Mouse (Mus musculus) liver, embryonic 14.5 days (tissue): ENCODE measurements around the gene Pigk. TPM values are rescaled to one million over a fixed set of nuclear protein-coding genes. Genes with fewer than 3 reads are reported as not detected.

Experiments
- ATAC-seq: fragments of 200-750 bp; cut with Nextera tagmentation; 2 replicates; pipeline ENCODE4 v1.8.0; 2017; ENCODE audit warnings: moderate number of reproducible peaks, mild to moderate bottlenecking, moderate library complexity; ENCODE audit not compliant: insufficient read depth
- DNase-seq, 3 experiments: peaks; one replicate each; pipeline ENCODE4 v3.0.0-alpha.2; 2012 to 2013; ENCODE audit warnings: low read depth in 3 of 3, low spot score in 3 of 3
- H3K27ac ChIP-seq: fragments of 300-500 bp; sonication (generic); 2 replicates; pipeline ENCODE4 v1.5.1; 2014; ENCODE audit warnings: moderate library complexity, mild to moderate bottlenecking, control low read depth, inconsistent platforms
- H3K27me3 ChIP-seq: fragments of 300-500 bp; sonication (generic); 2 replicates; pipeline ENCODE4 v1.6.1; 2014; ENCODE audit warnings: mild to moderate bottlenecking, low read length, moderate library complexity; ENCODE audit not compliant: control insufficient read depth, insufficient read depth
- H3K36me3 ChIP-seq: fragments of 300-500 bp; sonication (generic); replicated peaks from 2 replicates; pipeline ENCODE4 v1.6.1; 2014; ENCODE audit warnings: low read depth; ENCODE audit not compliant: control insufficient read depth, insufficient read depth
- H3K4me1 ChIP-seq, 2 experiments: fragments of 200-500 bp in 1 of 2; fragments of 300-500 bp in 1 of 2; sonication (generic) in 1 of 2; replicated peaks; 2 replicates each; pipeline ENCODE4 v1.6.1; 2012 to 2014; ENCODE audit warnings: antibody characterized with exemption in 1 of 2, inconsistent platforms in 1 of 2, low read length in 1 of 2; ENCODE audit not compliant: control insufficient read depth in 2 of 2, insufficient read depth in 2 of 2
- H3K4me2 ChIP-seq: fragments of 300-500 bp; sonication (generic); 2 replicates; pipeline ENCODE4 v1.6.1; 2014; ENCODE audit warnings: low read depth, mild to moderate bottlenecking, control low read depth, moderate library complexity
- H3K4me3 ChIP-seq, 2 experiments: fragments of 200-500 bp in 1 of 2; fragments of 300-500 bp in 1 of 2; sonication (generic) in 1 of 2; 2 replicates each; pipeline ENCODE4 v1.5.1; 2012 to 2014; ENCODE audit warnings: low read depth in 2 of 2, low read length in 2 of 2, mild to moderate bottlenecking in 2 of 2, control low read depth in 1 of 2, inconsistent platforms in 1 of 2, moderate library complexity in 1 of 2; ENCODE audit not compliant: insufficient read depth in 1 of 2
- H3K9ac ChIP-seq: fragments of 300-500 bp; sonication (generic); replicated peaks from 2 replicates; pipeline ENCODE4 v1.6.1; 2014; ENCODE audit warnings: mild to moderate bottlenecking, control low read depth, moderate library complexity
- H3K9me3 ChIP-seq: fragments of 300-500 bp; sonication (generic); 2 replicates; pipeline ENCODE4 v1.6.1; 2016; ENCODE audit warnings: low read length, mixed read lengths; ENCODE audit not compliant: control insufficient read depth
- CTCF ChIP-seq: IDR thresholded peaks from 2 replicates; pipeline ENCODE4 v1.5.1; 2016; ENCODE audit warnings: antibody characterized with exemption, low read depth, control low read depth
- EP300 ChIP-seq: IDR thresholded peaks from 2 replicates; pipeline ENCODE4 v1.6.1; 2016; ENCODE audit warnings: antibody characterized with exemption, low read depth
- WGBS: fragments of 180-500 bp; shearing (Covaris S2); extraction: QIAGEN DNeasy Blood & Tissue Kit; methylation state at CpG from one replicate; pipeline ENCODE4 v1.1.7; 2014; ENCODE audit not compliant: insufficient replicate concordance; 5-methylcytosine and 5-hydroxymethylcytosine counted together
- polyA plus RNA-seq, 2 experiments: library from polyadenylated mRNA; depleted of rRNA in 1 of 2; stranded (reverse) in 1 of 2; unstranded in 1 of 2; fragments of >200 nt; fragmentation: Nextera tagmentation in 1 of 2; extraction: Ambion mirVana in 1 of 2; gene quantifications; 2 replicates each; pipeline versions ENCODE4 v1.2.1 to v1.2.3; 2012 to 2014

Gene Pigk
- polyA plus RNA-seq, 2 experiments: 7.9 to 23.3 TPM

DNA sequence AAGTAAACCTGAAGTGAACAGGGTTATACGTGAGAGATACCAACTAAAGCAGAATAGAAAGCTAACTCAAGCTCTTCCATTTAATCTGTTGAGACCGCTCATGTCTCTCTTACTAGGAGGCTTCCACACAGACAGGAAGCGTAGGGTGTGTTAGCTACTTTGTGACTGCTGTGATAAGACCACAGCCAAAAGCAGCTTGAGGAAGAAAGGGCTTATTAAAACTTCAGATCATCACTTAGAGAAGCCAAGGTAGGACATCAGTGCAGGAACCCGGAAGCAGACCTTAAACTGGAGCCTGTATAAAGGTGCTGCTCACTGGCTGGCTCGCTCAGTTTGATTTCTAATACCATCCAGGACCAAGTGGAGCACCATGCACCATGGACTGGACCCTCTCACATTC is 236.4 kb downstream of the Pigk start:
- 22% methylated on average over 5 of the region's 5 CpGs for WGBS

DNA sequence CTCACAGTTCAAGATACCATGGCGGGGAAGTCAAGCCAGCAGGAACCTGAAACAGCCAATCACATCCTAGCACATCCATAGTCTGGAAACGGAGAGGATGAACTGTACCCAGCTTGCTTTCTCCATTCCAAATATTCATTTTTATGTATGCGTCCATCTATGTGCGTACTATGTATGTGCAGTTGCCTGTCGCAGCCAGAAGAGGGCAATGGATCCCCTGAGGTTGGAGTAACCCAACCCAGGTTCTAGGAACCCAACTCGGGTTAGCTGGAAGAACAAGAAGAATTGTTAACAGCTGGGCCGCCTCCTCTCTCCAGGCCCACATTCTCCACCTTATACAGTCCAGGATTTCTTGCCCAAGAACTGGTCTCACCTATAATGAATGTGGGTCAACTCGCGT is 237.0 kb downstream of the Pigk start:
- H3K4me2 ChIP-seq: no peak overlapping the region
- no peak overlapping the region for H3K4me3 ChIP-seq
- no peak overlapping the region for H3K9ac ChIP-seq
- 69% methylated on average over 9 of the region's 9 CpGs for WGBS
- no peaks in the 10 kb centered on the region for H3K27me3 ChIP-seq
- H3K9me3 ChIP-seq: no peaks in the 10 kb centered on the region
- DNase-seq (no peak), ATAC-seq (no peak)
- no peak overlapping the region for H3K27ac ChIP-seq
- peaks cover 6 to 33% of the 10 kb centered on the region in 2 experiments for H3K4me1 ChIP-seq
- no peak for TF ChIP-seq EP300
- TF ChIP-seq CTCF: peak; percentile 18; the same call in 1 of the 2 replicates
- no peaks in the 10 kb centered on the region for H3K36me3 ChIP-seq

More for the DNA sequence above, 236.4 kb downstream of the Pigk start:
- no peaks in the 10 kb centered on the region for H3K9me3 ChIP-seq
- H3K4me1 ChIP-seq: peaks cover 6 to 30% of the 10 kb centered on the region in 2 experiments
- no peaks in the 10 kb centered on the region for H3K36me3 ChIP-seq
- H3K9ac ChIP-seq: no peak overlapping the region
- no peak overlapping the region for H3K27ac ChIP-seq
- no peak overlapping the region for H3K4me2 ChIP-seq
- TF ChIP-seq CTCF (no peak), EP300 (no peak)
- H3K4me3 ChIP-seq: no peak overlapping the region
- ATAC-seq (peak; percentile 62), DNase-seq (no peak)
- H3K27me3 ChIP-seq: no peaks in the 10 kb centered on the region

DNA sequence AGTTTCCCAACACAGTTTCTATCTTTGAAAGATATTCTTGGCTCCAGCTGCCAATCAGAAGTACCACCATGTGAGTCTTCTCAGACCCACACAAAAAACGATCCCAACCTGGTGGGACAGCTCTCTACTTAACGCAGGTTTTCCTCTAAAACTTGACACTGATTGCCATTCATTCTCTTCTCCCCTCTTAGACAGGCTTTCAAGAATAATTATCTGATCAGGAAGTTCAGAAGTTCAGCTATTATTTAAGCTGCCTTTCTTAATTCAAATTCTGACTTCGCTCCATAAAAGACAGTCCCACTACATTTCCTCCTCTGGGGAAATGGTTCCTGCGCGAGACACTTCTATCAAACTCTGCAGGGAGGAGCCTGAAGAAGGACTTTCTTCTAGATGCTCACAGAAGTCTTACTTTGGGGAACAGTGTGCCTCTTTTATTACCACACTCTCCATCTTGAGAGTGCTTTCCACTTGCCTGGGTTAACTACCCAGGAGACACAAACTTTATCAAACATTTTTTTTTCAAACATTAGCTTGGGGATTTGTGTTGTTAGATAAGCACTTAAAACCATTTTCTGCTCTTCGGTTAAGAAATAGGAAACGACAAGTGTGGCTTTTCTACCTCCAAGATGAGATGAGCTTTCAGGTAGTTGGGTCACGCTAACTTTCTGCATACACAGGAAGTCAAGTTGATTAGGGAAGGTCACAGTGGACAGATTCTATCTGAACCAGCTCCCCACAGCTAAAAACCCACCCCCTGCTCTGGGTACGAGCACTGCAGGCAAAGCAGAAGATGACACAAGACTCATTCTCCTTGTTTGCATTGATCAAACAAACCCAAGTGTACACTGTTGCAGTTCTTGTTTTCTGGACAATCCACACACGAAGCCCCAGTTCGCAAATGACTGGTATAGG is 238.0 kb downstream of the Pigk start:
- no peak overlapping the region for H3K4me3 ChIP-seq
- DNase-seq (no peak), ATAC-seq (no peak)

DNA sequence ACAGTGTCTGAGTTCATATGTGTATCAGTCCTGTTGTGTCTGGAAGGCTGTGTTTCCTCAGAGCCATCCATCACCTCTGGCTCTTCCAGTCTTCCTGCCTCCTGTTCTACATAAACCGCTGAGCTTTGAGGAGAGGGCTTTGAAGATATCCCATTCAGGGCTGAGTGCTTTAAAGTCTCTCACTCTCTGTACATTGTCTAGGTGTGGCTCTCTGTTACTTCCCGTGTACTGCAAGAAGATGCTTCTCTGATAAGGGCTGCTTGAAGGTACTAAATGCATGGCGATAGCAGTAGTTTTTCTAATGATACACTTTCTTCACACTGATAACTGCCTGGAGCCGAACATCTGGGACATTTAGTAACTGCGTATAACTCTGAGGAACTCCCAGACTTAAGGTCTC is 242.1 kb downstream of the Pigk start:
- WGBS: 35% methylated on average over 5 of the region's 5 CpGs

More for the DNA sequence above, 238.0 kb downstream of the Pigk start:
- 30% methylated on average over 11 of the region's 11 CpGs for WGBS
- H3K4me1 ChIP-seq: peaks cover 6 to 40% of the 10 kb centered on the region in 2 experiments
- TF ChIP-seq CTCF (no peak), EP300 (no peak)
- no peaks in the 10 kb centered on the region for H3K9me3 ChIP-seq
- H3K9ac ChIP-seq: no peak overlapping the region
- H3K27me3 ChIP-seq: no peaks in the 10 kb centered on the region
- H3K27ac ChIP-seq: no peak overlapping the region
- no peak overlapping the region for H3K4me2 ChIP-seq
- H3K36me3 ChIP-seq: no peaks in the 10 kb centered on the region

DNA sequence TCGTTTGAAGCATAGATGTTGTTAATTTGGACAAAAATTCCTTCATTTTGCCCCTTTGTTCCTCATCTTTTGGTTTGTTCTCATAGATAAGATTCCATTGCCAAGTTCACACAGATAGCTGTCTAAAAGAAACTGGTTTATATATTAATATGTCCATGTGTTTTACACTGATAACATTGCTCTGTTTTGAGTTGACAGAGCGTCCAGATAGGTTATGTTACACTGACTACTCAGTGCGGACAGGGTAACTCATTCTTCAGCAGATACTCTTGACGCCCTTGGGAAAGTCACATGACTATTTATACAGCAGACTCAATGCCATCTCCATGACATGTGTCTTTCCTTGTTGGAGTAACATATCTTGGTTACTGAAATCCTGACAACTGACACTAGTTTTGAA is 242.9 kb downstream of the Pigk start:
- H3K9ac ChIP-seq: no peak overlapping the region
- no peaks in the 10 kb centered on the region for H3K9me3 ChIP-seq
- no peak for DNase-seq
- peaks cover 2 to 17% of the 10 kb centered on the region in 2 experiments; a peak in 3 of 4 replicates for H3K4me1 ChIP-seq
- WGBS: 26% methylated on average over 4 of the region's 4 CpGs
- H3K4me3 ChIP-seq: no peak overlapping the region
- no peak for TF ChIP-seq CTCF
- no peak for TF ChIP-seq EP300
- ATAC-seq: no peak
- H3K27ac ChIP-seq: no peak overlapping the region
- no peaks in the 10 kb centered on the region for H3K36me3 ChIP-seq
- H3K4me2 ChIP-seq: no peak overlapping the region
- no peaks in the 10 kb centered on the region for H3K27me3 ChIP-seq

More for the DNA sequence above, 242.1 kb downstream of the Pigk start:
- H3K9ac ChIP-seq: no peak overlapping the region
- H3K4me1 ChIP-seq: peaks cover 4 to 22% of the 10 kb centered on the region in 2 experiments; a peak in 3 of 4 replicates
- no peak for ATAC-seq
- no peaks in the 10 kb centered on the region for H3K36me3 ChIP-seq
- no peak overlapping the region for H3K27ac ChIP-seq
- DNase-seq: no peak
- H3K9me3 ChIP-seq: no peaks in the 10 kb centered on the region
- TF ChIP-seq EP300 (no peak), CTCF (no peak)
- H3K4me3 ChIP-seq: no peak overlapping the region
- no peaks in the 10 kb centered on the region for H3K27me3 ChIP-seq
- H3K4me2 ChIP-seq: no peak overlapping the region
